Mouse (Mus musculus) stomach, postnatal 0 days (tissue): ENCODE data around the gene Sprtn.

Source experiments
- CTCF ChIP-seq: IDR thresholded peaks from 2 replicates; pipeline ENCODE4 v1.5.1; 2016; ENCODE audit warnings: antibody characterized with exemption, low read depth, mild to moderate bottlenecking, moderate library complexity
- EP300 ChIP-seq: optimal IDR thresholded peaks from 2 replicates; pipeline ENCODE3; 2016; ENCODE audit warnings: antibody characterized with exemption

DNA sequence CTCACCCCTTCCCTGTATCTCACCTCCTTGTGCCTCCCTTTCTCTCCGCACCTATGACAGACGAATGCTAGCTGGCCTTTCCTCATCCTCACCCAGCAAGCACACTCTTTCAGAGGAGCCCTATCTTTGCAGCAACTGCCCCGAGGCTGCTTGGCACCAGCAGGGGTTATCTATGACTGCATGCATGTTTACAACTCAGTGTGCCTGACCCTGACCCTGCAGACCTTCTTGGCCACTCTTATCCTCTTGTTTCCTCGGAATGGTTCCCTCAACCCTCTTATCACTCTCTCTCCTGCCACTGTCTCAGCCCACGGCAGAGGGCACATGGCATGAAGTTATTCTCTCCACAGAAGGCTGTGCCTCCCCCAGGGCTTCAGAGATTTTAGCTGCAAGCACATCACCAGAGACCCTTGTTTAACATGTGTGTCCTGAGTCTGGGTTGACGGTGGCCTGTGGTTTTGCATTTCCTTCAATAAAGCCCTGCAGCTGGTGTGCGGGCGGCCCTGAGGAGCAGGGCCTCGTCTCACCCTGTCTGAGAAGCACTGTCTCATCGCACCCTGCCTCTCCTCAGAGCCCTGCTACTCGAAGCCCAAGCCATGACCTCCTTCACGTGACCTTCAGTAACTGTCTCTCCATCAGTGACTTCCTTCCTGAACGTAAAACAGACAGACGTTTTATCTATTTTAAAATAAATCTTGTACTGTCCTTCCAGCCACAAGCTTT lies 28.0 kb downstream of the Sprtn start:
- TF ChIP-seq CTCF (no peak), EP300 (no peak)
